ENCODE assay signal across 8 mouse cellular contexts in the genomic region with DNA sequence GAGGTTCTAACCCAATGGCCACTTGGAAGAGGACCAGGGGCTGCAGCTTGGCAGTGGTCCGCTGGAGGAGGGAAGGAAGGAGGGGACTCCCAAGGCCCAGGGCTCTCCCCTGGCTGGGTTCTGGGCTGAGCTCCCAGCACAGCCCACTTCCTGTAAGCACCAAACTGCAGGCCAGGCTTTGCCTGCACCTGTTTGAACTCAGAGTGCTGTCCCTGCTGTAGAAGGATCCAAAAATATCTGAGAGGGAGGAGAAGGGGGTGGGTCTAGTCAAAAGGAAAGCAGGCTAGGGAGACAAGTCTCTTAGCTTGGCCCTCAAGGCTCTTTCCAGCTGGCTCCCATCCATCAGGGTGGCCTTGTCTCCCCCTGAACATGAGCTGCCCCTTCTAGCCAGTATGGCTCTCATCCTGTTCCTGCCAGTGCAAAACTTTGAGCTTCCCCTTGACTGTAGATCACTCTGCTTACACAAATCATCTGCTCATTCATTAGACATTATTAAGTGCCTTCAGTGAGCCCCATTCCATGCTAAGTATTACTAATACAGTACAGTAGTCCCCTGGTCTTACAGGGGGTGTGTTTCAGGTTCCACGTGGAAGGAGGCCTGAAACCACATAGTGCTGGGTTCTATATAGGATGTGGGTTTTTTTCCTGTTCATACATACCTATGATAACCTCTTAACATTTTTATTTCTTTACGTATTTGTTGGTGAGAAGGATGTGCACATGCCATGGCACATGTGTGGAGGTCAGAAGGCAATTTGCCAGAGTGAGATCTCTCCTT. TPM values are rescaled to one million over a fixed set of nuclear protein-coding genes. Genes with fewer than 3 reads are reported as not detected.
DNase-seq lines count a peak whose midpoint lies in the region; ATAC-seq and TF ChIP-seq lines count a peak whose summit lies in the region.
"Had no signal": no experiment of that assay in that cellular context is flagged by ENCODE, and none has a peak within 500 bp of the region (broad histone marks: within the 10 kb centered on the region; RNA-seq: fewer than 3 reads in every experiment).

No protein-coding gene starts in this region.

- no peak overlapping the region for H3K4me3 ChIP-seq in intestine, embryonic 16.5 days (ENCODE audit: low read length)
- no peak overlapping the region for H3K4me3 ChIP-seq in lung, embryonic 15.5 days
- no peak overlapping the region for H3K4me3 ChIP-seq in stomach, postnatal 0 days (ENCODE audit: low read depth, low read length)
- H3K4me3 ChIP-seq: liver, embryonic 13.5 days had no signal

- peak; percentile 77 for ATAC-seq in intestine, embryonic 16.5 days
- ATAC-seq in lung, embryonic 15.5 days (ENCODE audit: borderline replicate concordance, extremely low read depth, low FRiP score, low TSS enrichment), result peak; percentile 78
- peak; percentile 79; the same call in 1 of the 2 replicates for ATAC-seq in stomach, postnatal 0 days (ENCODE audit: low FRiP score, low TSS enrichment)

- TF ChIP-seq CTCF in stomach, postnatal 0 days (IDR thresholded peaks at IDR 0.05; ENCODE audit: low read depth), result no peak

- no peak overlapping the region for H3K4me2 ChIP-seq in intestine, embryonic 16.5 days (ENCODE audit: low read depth, low read length)
- H3K4me2 ChIP-seq in lung, embryonic 15.5 days, result no peak overlapping the region
- no peak overlapping the region for H3K4me2 ChIP-seq in stomach, postnatal 0 days (replicated peaks; ENCODE audit: low read depth)
- H3K4me2 ChIP-seq: liver, embryonic 13.5 days had no signal

- H3K9ac ChIP-seq in intestine, embryonic 16.5 days (ENCODE audit: low read depth, low read length), result no peak overlapping the region
- no peak overlapping the region for H3K9ac ChIP-seq in lung, embryonic 15.5 days
- no peak overlapping the region for H3K9ac ChIP-seq in stomach, postnatal 0 days (ENCODE audit: low read length)
- H3K9ac ChIP-seq: liver, embryonic 13.5 days had no signal

- H3K9me3 ChIP-seq in intestine, embryonic 16.5 days (ENCODE audit: control insufficient read depth, low read length), result no peaks in the 10 kb centered on the region
- H3K9me3 ChIP-seq in lung, embryonic 15.5 days, result no peaks in the 10 kb centered on the region
- no peaks in the 10 kb centered on the region for H3K9me3 ChIP-seq in stomach, postnatal 0 days (ENCODE audit: control insufficient read depth, low read length)
- H3K9me3 ChIP-seq: liver, embryonic 13.5 days had no signal

- TF ChIP-seq EP300 in stomach, postnatal 0 days (optimal IDR thresholded peaks at IDR 0.05), result no peak

- peak; percentile 12 for DNase-seq in 3T3-L1 (ENCODE audit: low read depth, low spot score)
- DNase-seq in CD4-positive, CD25-positive, alpha-beta regulatory T cell, adult 2 months (ENCODE audit: low read depth, low spot score), result peak; percentile 14
- DNase-seq in gastrocnemius, postnatal 14 days, result peak; percentile 88
- DNase-seq in stomach, postnatal 0 days (ENCODE audit: low spot score), result peak; percentile 23
- DNase-seq in cerebellum, adult 11-12 months, result no peak
- DNase-seq: liver, embryonic 13.5 days had no signal

- H3K36me3 ChIP-seq in intestine, embryonic 16.5 days (ENCODE audit: control insufficient read depth, insufficient read depth, low read length), result no peaks in the 10 kb centered on the region
- no peaks in the 10 kb centered on the region for H3K36me3 ChIP-seq in lung, embryonic 15.5 days
- no peaks in the 10 kb centered on the region for H3K36me3 ChIP-seq in stomach, postnatal 0 days (ENCODE audit: control insufficient read depth, insufficient read depth, low read length)
- H3K36me3 ChIP-seq: liver, embryonic 13.5 days had no signal

- no peaks in the 10 kb centered on the region for H3K27me3 ChIP-seq in intestine, embryonic 16.5 days (replicated peaks; ENCODE audit: control insufficient read depth, insufficient read depth, low read length)
- no peaks in the 10 kb centered on the region for H3K27me3 ChIP-seq in lung, embryonic 15.5 days
- no peaks in the 10 kb centered on the region for H3K27me3 ChIP-seq in stomach, postnatal 0 days (ENCODE audit: control insufficient read depth, insufficient read depth, low read length)
- H3K27me3 ChIP-seq: liver, embryonic 13.5 days had no signal

- intact Hi-C loops in gastrocnemius, postnatal 14 days (cut with DNase I; ENCODE audit: low total_unique reads), result no loop called here

- whole genome bisulfite sequencing in intestine, embryonic 16.5 days, result 63% methylated on average over 3 of the region's 3 CpGs
- 55% methylated on average over 3 of the region's 3 CpGs for WGBS in lung, embryonic 15.5 days
- 49% methylated on average over 3 of the region's 3 CpGs for WGBS in stomach, postnatal 0 days

- 0 out of 2 replicates have a peak overlapping the region, but pooled peaks have one; percentile 27 for H3K27ac ChIP-seq in intestine, embryonic 16.5 days (ENCODE audit: low read length)
- peak overlapping the region; percentile 48 for H3K27ac ChIP-seq in lung, embryonic 15.5 days
- H3K27ac ChIP-seq in stomach, postnatal 0 days (replicated peaks), result peak overlapping the region; percentile 35; the same call in 1 of the 2 replicates
- H3K27ac ChIP-seq: liver, embryonic 13.5 days had no signal

- peaks cover 4% of the 10 kb centered on the region; the same call in 1 of the 2 replicates for H3K4me1 ChIP-seq in intestine, embryonic 16.5 days (ENCODE audit: control insufficient read depth, insufficient read depth, low read length)
- peaks cover 8% of the 10 kb centered on the region for H3K4me1 ChIP-seq in lung, embryonic 15.5 days
- H3K4me1 ChIP-seq in stomach, postnatal 0 days (replicated peaks; ENCODE audit: control insufficient read depth, insufficient read depth), result no peaks in the 10 kb centered on the region

RNA-seq across cellular contexts. Expression of a gene that starts 28.8 kb away (rescaled TPM):
- 1,000 to 10,000 TPM; 1,512 to 1,606 TPM for total RNA-seq in gastrocnemius, postnatal 14 days (2021)
- polyA plus RNA-seq in intestine, embryonic 16.5 days (2015; fragmentation: Nextera tagmentation; extraction: Ambion mirVana), result 8.0 and 8.5 TPM in 2 replicates
- polyA plus RNA-seq in lung, embryonic 15.5 days (2015; fragmentation: Nextera tagmentation; extraction: Ambion mirVana), result 19.5 and 22.1 TPM in 2 replicates
- 2.8 and 3.1 TPM in 2 replicates for polyA plus RNA-seq in stomach, postnatal 0 days (2015; fragmentation: Nextera tagmentation; extraction: Ambion mirVana)

RNA-seq across cellular contexts. Expression of a gene that starts 46.8 kb away (rescaled TPM):
- 1 to 10 TPM; 4.1 to 4.4 TPM for total RNA-seq in gastrocnemius, postnatal 14 days (2021)
- 23.0 and 26.5 TPM in 2 replicates for polyA plus RNA-seq in intestine, embryonic 16.5 days (2015; fragmentation: Nextera tagmentation; extraction: Ambion mirVana)
- polyA plus RNA-seq in lung, embryonic 15.5 days (2015; fragmentation: Nextera tagmentation; extraction: Ambion mirVana), result 18.4 and 19.6 TPM in 2 replicates
- 8.9 and 10.6 TPM in 2 replicates for polyA plus RNA-seq in stomach, postnatal 0 days (2015; fragmentation: Nextera tagmentation; extraction: Ambion mirVana)
